Mouse (Mus musculus) kidney, embryonic 15.5 days (tissue): ENCODE measurements around the gene Iqgap2. TPM values are rescaled to one million over a fixed set of nuclear protein-coding genes. Genes with fewer than 3 reads are reported as not detected.
A peak's percentile ranks its signal among the peaks of the same experiment; 100 is the strongest.

Experiments used
- ATAC-seq: fragments of 200-750 bp; cut with Nextera tagmentation; replicated peaks from 2 replicates; pipeline ENCODE4 v1.8.0; 2017; ENCODE audit warnings: moderate TSS enrichment; ENCODE audit not compliant: low FRiP score
- H3K27ac ChIP-seq: fragments of 300-500 bp; sonication (generic); 2 replicates; pipeline ENCODE4 v1.5.1; 2015; ENCODE audit warnings: mild to moderate bottlenecking, inconsistent platforms
- H3K27me3 ChIP-seq: fragments of 300-500 bp; sonication (generic); 2 replicates; pipeline ENCODE4 v1.6.1; 2015; ENCODE audit warnings: inconsistent platforms
- H3K36me3 ChIP-seq: fragments of 300-500 bp; sonication (generic); 2 replicates; pipeline ENCODE4 v1.6.1; 2015; ENCODE audit warnings: inconsistent platforms
- H3K4me1 ChIP-seq: fragments of 300-500 bp; sonication (generic); 2 replicates; pipeline ENCODE4 v1.6.1; 2015; ENCODE audit warnings: inconsistent platforms
- H3K4me2 ChIP-seq: fragments of 300-500 bp; sonication (generic); 2 replicates; pipeline ENCODE4 v1.6.1; 2015; ENCODE audit warnings: moderate library complexity, mild to moderate bottlenecking, inconsistent platforms
- H3K4me3 ChIP-seq: fragments of 300-500 bp; sonication (generic); replicated peaks from 2 replicates; pipeline ENCODE4 v1.5.1; 2015; ENCODE audit warnings: mild to moderate bottlenecking, inconsistent platforms
- H3K9ac ChIP-seq: fragments of 300-500 bp; sonication (generic); 2 replicates; pipeline ENCODE4 v1.6.1; 2015; ENCODE audit warnings: mild to moderate bottlenecking, inconsistent platforms
- H3K9me3 ChIP-seq: fragments of 300-500 bp; sonication (generic); replicated peaks from 2 replicates; pipeline ENCODE4 v1.6.1; 2016; ENCODE audit warnings: inconsistent platforms
- WGBS: fragments of 180-500 bp; shearing (Covaris S2); methylation state at CpG from one replicate; pipeline ENCODE4 v1.1.7; 2015; ENCODE audit warnings: mixed read lengths; 5-methylcytosine and 5-hydroxymethylcytosine counted together
- polyA plus RNA-seq: library from polyadenylated mRNA; unstranded; fragments of >200 nt; fragmentation: Nextera tagmentation; extraction: Ambion mirVana; gene quantifications from 2 replicates; pipeline ENCODE4 v1.2.1, GENCODE M21; 2015

The Iqgap2 gene
- polyA plus RNA-seq, 1 experiment from 2014 or later: 10.1 TPM

GRCm38 (mm10) chr13:95617082-95617670, 274.5 kb downstream of the Iqgap2 start:
- 0 out of 2 replicates have a peak overlapping the region, but pooled peaks have one; percentile 57 for H3K27ac ChIP-seq

GRCm38 (mm10) chr13:95616512-95616911, 275.2 kb downstream of the Iqgap2 start:
- 0 out of 2 replicates have a peak, but pooled peaks have one; percentile 26 for ATAC-seq
- H3K9me3 ChIP-seq: no peaks in the 10 kb centered on the region
- WGBS: 11% methylated on average over 11 of the region's 11 CpGs
- peak overlapping the region; percentile 69 for H3K4me2 ChIP-seq
- H3K27me3 ChIP-seq: no peaks in the 10 kb centered on the region
- peak overlapping the region; percentile 57 for H3K27ac ChIP-seq
- peaks cover 41% of the 10 kb centered on the region for H3K4me1 ChIP-seq
- H3K36me3 ChIP-seq: peaks cover 11% of the 10 kb centered on the region; the same call in 1 of the 2 replicates
- H3K4me3 ChIP-seq: peak overlapping the region; percentile 72
- H3K9ac ChIP-seq: peak overlapping the region; percentile 84

More at GRCm38 (mm10) chr13:95617082-95617670, 274.5 kb downstream of the Iqgap2 start:
- Histone ChIP-seq H3K9me3 (no peaks in the 10 kb centered on the region), H3K4me2 (peak overlapping the region; percentile 69), H3K36me3 (peaks cover 6% of the 10 kb centered on the region; the same call in 1 of the 2 replicates), H3K27me3 (no peaks in the 10 kb centered on the region), H3K4me1 (peaks cover 35% of the 10 kb centered on the region), H3K4me3 (peak overlapping the region; percentile 72), H3K9ac (peak overlapping the region; percentile 84)
- no peak; the same call in 1 of the 2 replicates for ATAC-seq
- WGBS: 4% methylated on average over 17 of the region's 17 CpGs

GRCm38 (mm10) chr13:95614757-95615156, 277.0 kb downstream of the Iqgap2 start:
- Histone ChIP-seq H3K27me3 (no peaks in the 10 kb centered on the region), H3K9ac (no peak overlapping the region; the same call in 1 of the 2 replicates), H3K4me2 (peak overlapping the region; percentile 69), H3K4me3 (peak overlapping the region; percentile 3; the same call in 1 of the 2 replicates), H3K27ac (no peak overlapping the region), H3K9me3 (no peaks in the 10 kb centered on the region), H3K36me3 (peaks cover 21% of the 10 kb centered on the region; the same call in 1 of the 2 replicates), H3K4me1 (peaks cover 46% of the 10 kb centered on the region)
- WGBS: 58% methylated on average over 6 of the region's 6 CpGs
- no peak for ATAC-seq

- Histone ChIP-seq H3K4me1 (peaks cover 41% of the 10 kb centered on the region), H3K9ac (no peak overlapping the region), H3K36me3 (peaks cover 31% of the 10 kb centered on the region), H3K4me3 (no peak overlapping the region), H3K27me3 (no peaks in the 10 kb centered on the region), H3K4me2 (no peak overlapping the region), H3K9me3 (0 out of 2 replicates have a peak, but pooled peaks cover 4% of the 10 kb centered on the region), H3K27ac (peak overlapping the region; percentile 46; the same call in 1 of the 2 replicates)
- WGBS: 82% methylated on average over 10 of the region's 10 CpGs
- ATAC-seq: no peak
Measured at GRCm38 (mm10) chr13:95612243-95612642, 279.5 kb downstream of the Iqgap2 start.

GRCm38 (mm10) chr13:95611752-95612151, 280.0 kb downstream of the Iqgap2 start:
- Histone ChIP-seq H3K4me1 (peaks cover 37% of the 10 kb centered on the region), H3K4me3 (no peak overlapping the region), H3K27me3 (no peaks in the 10 kb centered on the region), H3K9me3 (0 out of 2 replicates have a peak, but pooled peaks cover 4% of the 10 kb centered on the region), H3K4me2 (no peak overlapping the region), H3K9ac (no peak overlapping the region), H3K36me3 (peaks cover 33% of the 10 kb centered on the region), H3K27ac (peak overlapping the region; percentile 46; the same call in 1 of the 2 replicates)
- 72% methylated on average over 4 of the region's 4 CpGs for WGBS
- peak; percentile 70; the same call in 1 of the 2 replicates for ATAC-seq

- Histone ChIP-seq H3K4me2 (no peak overlapping the region), H3K9me3 (0 out of 2 replicates have a peak, but pooled peaks cover 4% of the 10 kb centered on the region), H3K36me3 (peaks cover 40% of the 10 kb centered on the region), H3K27me3 (no peaks in the 10 kb centered on the region), H3K27ac (no peak overlapping the region), H3K4me1 (peaks cover 30% of the 10 kb centered on the region), H3K9ac (no peak overlapping the region), H3K4me3 (no peak overlapping the region)
- 82% methylated on average over 16 of the region's 16 CpGs for WGBS
- no peak for ATAC-seq
Measured at GRCm38 (mm10) chr13:95610786-95611562, 280.7 kb downstream of the Iqgap2 start.

GRCm38 (mm10) chr13:95609088-95609420, 282.7 kb downstream of the Iqgap2 start:
- Histone ChIP-seq H3K36me3 (peaks cover 57% of the 10 kb centered on the region), H3K4me1 (peaks cover 13% of the 10 kb centered on the region), H3K4me2 (no peak overlapping the region), H3K9me3 (0 out of 2 replicates have a peak, but pooled peaks cover 4% of the 10 kb centered on the region), H3K4me3 (no peak overlapping the region), H3K9ac (no peak overlapping the region), H3K27me3 (no peaks in the 10 kb centered on the region), H3K27ac (no peak overlapping the region)
- ATAC-seq: no peak
- WGBS: 87% methylated on average over 2 of the region's 2 CpGs

- ATAC-seq: no peak
- WGBS: 80% methylated on average over 6 of the region's 6 CpGs
- no peak overlapping the region for H3K4me3 ChIP-seq
- no peak overlapping the region for H3K27ac ChIP-seq
- H3K9me3 ChIP-seq: 0 out of 2 replicates have a peak, but pooled peaks cover 4% of the 10 kb centered on the region
- H3K4me1 ChIP-seq: peaks cover 13% of the 10 kb centered on the region
- no peaks in the 10 kb centered on the region for H3K27me3 ChIP-seq
- no peak overlapping the region for H3K4me2 ChIP-seq
- no peak overlapping the region for H3K9ac ChIP-seq
- peaks cover 60% of the 10 kb centered on the region for H3K36me3 ChIP-seq
Measured at GRCm38 (mm10) chr13:95608416-95609087, 283.2 kb downstream of the Iqgap2 start.

- 91% methylated on average over 8 of the region's 8 CpGs for WGBS
- Histone ChIP-seq H3K9me3 (0 out of 2 replicates have a peak, but pooled peaks cover 4% of the 10 kb centered on the region), H3K27ac (no peak overlapping the region), H3K27me3 (no peaks in the 10 kb centered on the region), H3K4me3 (no peak overlapping the region), H3K4me2 (no peak overlapping the region), H3K36me3 (peaks cover 70% of the 10 kb centered on the region), H3K4me1 (peaks cover 10% of the 10 kb centered on the region), H3K9ac (no peak overlapping the region)
- ATAC-seq: no peak
Measured at GRCm38 (mm10) chr13:95607019-95607418, 284.7 kb downstream of the Iqgap2 start.

GRCm38 (mm10) chr13:95604288-95604687, 287.4 kb downstream of the Iqgap2 start:
- 0 out of 2 replicates have a peak, but pooled peaks cover 4% of the 10 kb centered on the region for H3K9me3 ChIP-seq
- no peaks in the 10 kb centered on the region for H3K27me3 ChIP-seq
- peaks cover 64% of the 10 kb centered on the region for H3K36me3 ChIP-seq
- H3K4me2 ChIP-seq: no peak overlapping the region
- no peak overlapping the region for H3K27ac ChIP-seq
- no peak overlapping the region for H3K9ac ChIP-seq
- no peak for ATAC-seq
- H3K4me3 ChIP-seq: no peak overlapping the region
- H3K4me1 ChIP-seq: no peaks in the 10 kb centered on the region
- WGBS: 96% methylated on average over 25 of the region's 25 CpGs

GRCm38 (mm10) chr13:95599833-95600359, 291.8 kb downstream of the Iqgap2 start:
- H3K9ac ChIP-seq: no peak overlapping the region
- WGBS: 64% methylated on average over 3 of the region's 3 CpGs
- no peak for ATAC-seq
- no peak overlapping the region for H3K27ac ChIP-seq
- no peaks in the 10 kb centered on the region for H3K27me3 ChIP-seq
- H3K4me1 ChIP-seq: no peaks in the 10 kb centered on the region
- peaks cover 40% of the 10 kb centered on the region for H3K36me3 ChIP-seq
- no peak overlapping the region for H3K4me3 ChIP-seq
- H3K9me3 ChIP-seq: no peaks in the 10 kb centered on the region
- H3K4me2 ChIP-seq: no peak overlapping the region
